Mouse (Mus musculus) MEL (cell line): Measurements from ENCODE around the gene 2010300C02Rik. TPM values are rescaled to one million over a fixed set of nuclear protein-coding genes. Genes with fewer than 3 reads are reported as not detected.

ENCODE experiments used
- DNase-seq: peaks from one replicate; pipeline ENCODE4 v3.0.0; 2011; ENCODE audit warnings: low read depth, low spot score
- H3K27ac ChIP-seq: 2 replicates; pipeline ENCODE4 v1.5.1; 2012; ENCODE audit warnings: low read depth, mild to moderate bottlenecking, control low read depth, low read length, moderate library complexity; ENCODE audit not compliant: control insufficient read depth
- H3K27me3 ChIP-seq, 2 experiments: fragments of 150-350 bp in 1 of 2; sonication (generic) in 1 of 2; 2 replicates each; pipeline ENCODE4 v1.6.1; 2012; ENCODE audit warnings: low read length in 2 of 2, mild to moderate bottlenecking in 2 of 2, improper control_type of control experiment in 1 of 2, moderate library complexity in 1 of 2; ENCODE audit not compliant: insufficient read depth in 2 of 2, control insufficient read depth in 1 of 2
- H3K36me3 ChIP-seq, 2 experiments: 2 replicates each; pipeline ENCODE4 v1.6.1; 2012 to 2014; ENCODE audit warnings: low read length in 2 of 2, improper control_type of control experiment in 1 of 2, inconsistent platforms in 1 of 2, mild to moderate bottlenecking in 1 of 2; ENCODE audit not compliant: insufficient read depth in 2 of 2, control insufficient read depth in 1 of 2
- H3K4me1 ChIP-seq, 2 experiments: fragments of 150-350 bp in 1 of 2; sonication (generic) in 1 of 2; 2 replicates each; pipeline ENCODE4 v1.6.1; 2012; ENCODE audit warnings: low read length in 2 of 2, improper control_type of control experiment in 1 of 2, mild to moderate bottlenecking in 1 of 2; ENCODE audit not compliant: insufficient read depth in 2 of 2, control insufficient read depth in 1 of 2
- H3K4me3 ChIP-seq, 2 experiments: fragments of 150-350 bp in 1 of 2; sonication (generic) in 1 of 2; 2 replicates each; pipeline ENCODE4 v1.5.1; 2012; ENCODE audit warnings: low read depth in 2 of 2, low read length in 2 of 2, mild to moderate bottlenecking in 2 of 2, moderate library complexity in 2 of 2, control low read depth in 1 of 2, improper control_type of control experiment in 1 of 2; ENCODE audit not compliant: control insufficient read depth in 1 of 2, insufficient read depth in 1 of 2
- H3K79me2 ChIP-seq: 2 replicates; pipeline ENCODE4 v1.6.1; 2012; ENCODE audit warnings: mild to moderate bottlenecking, low read length, moderate library complexity; ENCODE audit not compliant: control insufficient read depth, poor library complexity, insufficient read depth
- H3K9ac ChIP-seq: 2 replicates; pipeline ENCODE4 v1.6.1; 2012; ENCODE audit warnings: low read depth, mild to moderate bottlenecking, control low read depth, low read length, moderate library complexity; ENCODE audit not compliant: control insufficient read depth, poor library complexity, severe bottlenecking
- H3K9me3 ChIP-seq: fragments of 150-350 bp; sonication (generic); replicated peaks from 2 replicates; pipeline ENCODE4 v1.6.1; 2012; ENCODE audit warnings: mild to moderate bottlenecking, low read length, improper control_type of control experiment, moderate library complexity; ENCODE audit not compliant: insufficient read depth
- ELF1 ChIP-seq: IDR thresholded peaks from 2 replicates; pipeline ENCODE4 v1.6.1; 2014; ENCODE audit warnings: low read depth, mild to moderate bottlenecking, inconsistent platforms, low read length, improper control_type of control experiment, moderate library complexity
- GATA1 ChIP-seq: IDR thresholded peaks from 2 replicates; pipeline ENCODE4 v1.6.1; 2011; ENCODE audit warnings: low read depth, low read length, improper control_type of control experiment
- HCFC1 ChIP-seq: IDR thresholded peaks from 2 replicates; pipeline ENCODE4 v1.6.1; 2012; ENCODE audit warnings: low read depth, mild to moderate bottlenecking, inconsistent platforms, low read length, improper control_type of control experiment, moderate library complexity
- JUND ChIP-seq: IDR thresholded peaks from 2 replicates; pipeline ENCODE4 v1.6.1; 2011; ENCODE audit warnings: low read depth, mild to moderate bottlenecking, improper control_type of control experiment, low read length
- KAT2A ChIP-seq: conservative IDR thresholded peaks from 2 replicates; pipeline ENCODE4 v1.6.1; 2012; ENCODE audit warnings: low read depth, low read length, improper control_type of control experiment, inconsistent platforms
- MXI1 ChIP-seq: IDR thresholded peaks from 2 replicates; pipeline ENCODE4 v1.6.1; 2011; ENCODE audit warnings: mild to moderate bottlenecking, low read depth, low read length, improper control_type of control experiment
- MYB ChIP-seq: IDR thresholded peaks from 2 replicates; pipeline ENCODE4 v1.6.1; 2011; ENCODE audit warnings: mild to moderate bottlenecking, low read depth, low read length, improper control_type of control experiment
- POLR2AphosphoS2 ChIP-seq: IDR thresholded peaks from 2 replicates; pipeline ENCODE4 v1.6.1; 2011; ENCODE audit warnings: low read length, improper control_type of control experiment
- RAD21 ChIP-seq: IDR thresholded peaks from 2 replicates; pipeline ENCODE4 v1.6.1; 2011; ENCODE audit warnings: mild to moderate bottlenecking, low read depth, low read length, improper control_type of control experiment
- SMC3 ChIP-seq: IDR thresholded peaks from 2 replicates; pipeline ENCODE4 v1.6.1; 2011; ENCODE audit warnings: low read depth, low read length, improper control_type of control experiment
- TCF12 ChIP-seq: IDR thresholded peaks from 2 replicates; pipeline ENCODE4 v1.6.1; 2014; ENCODE audit warnings: low read depth, mild to moderate bottlenecking, inconsistent platforms, low read length, improper control_type of control experiment, moderate library complexity
- UBTF ChIP-seq: IDR thresholded peaks from 2 replicates; pipeline ENCODE4 v1.6.1; 2012; ENCODE audit warnings: low read depth, mild to moderate bottlenecking, inconsistent platforms, low read length, improper control_type of control experiment, moderate library complexity, borderline replicate concordance; ENCODE audit not compliant: insufficient read depth
- polyA plus RNA-seq, 2 experiments: library from polyadenylated mRNA; stranded (reverse) in 1 of 2; unstranded in 1 of 2; fragments of >175 nt in 1 of 2; fragments of >200 nt in 1 of 2; gene quantifications; 2 replicates each; pipeline versions ENCODE4 v1.2.1 to v1.2.4; 2012; ENCODE audit warnings: low replicate concordance in 2 of 2, low read depth in 1 of 2; ENCODE audit not compliant: insufficient read length in 2 of 2, insufficient read depth in 1 of 2, missing spikeins in 1 of 2
- total RNA-seq: library from RNA; depleted of rRNA; stranded (reverse); fragments of 300-350 nt; gene quantifications from 2 replicates; pipeline ENCODE4 v1.2.3, GENCODE M21; 2012

2010300C02Rik gene
- total and polyA plus RNA-seq, 3 experiments, result not detected

DNA sequence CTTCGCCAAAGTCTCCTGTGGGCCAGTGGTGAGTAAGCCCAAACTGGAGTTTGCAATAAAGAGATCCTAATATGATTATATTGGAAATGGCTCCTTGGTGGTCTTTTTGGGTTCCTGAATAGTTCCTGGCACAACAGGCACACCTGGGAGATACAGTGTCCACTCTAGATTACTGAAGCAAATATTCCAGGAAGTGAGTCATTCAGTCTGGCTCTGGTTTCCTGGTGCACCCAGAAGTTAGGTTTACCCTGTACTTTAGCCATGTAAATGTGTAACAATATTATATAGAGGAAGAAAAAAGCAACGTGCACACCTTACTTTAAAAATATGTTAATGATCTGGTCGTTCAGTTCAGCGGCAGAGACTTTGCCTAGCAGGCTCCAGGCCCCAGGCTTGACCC, 153.1 kb downstream of the 2010300C02Rik start:
- no peak for TF ChIP-seq ELF1
- no peak for TF ChIP-seq HCFC1
- no peak for TF ChIP-seq GATA1
- TF ChIP-seq POLR2AphosphoS2, result no peak
- TF ChIP-seq RAD21, result no peak
- TF ChIP-seq JUND, result no peak
- no peak for TF ChIP-seq MXI1
- no peak for TF ChIP-seq TCF12
- no peak for DNase-seq
- H3K4me1 ChIP-seq, result no peaks in the 10 kb centered on the region
- no peaks in the 10 kb centered on the region for H3K9me3 ChIP-seq
- peaks cover 3 to 5% of the 10 kb centered on the region in 2 experiments for H3K27me3 ChIP-seq
- H3K79me2 ChIP-seq, result no peaks in the 10 kb centered on the region
- H3K36me3 ChIP-seq, result no peaks in the 10 kb centered on the region
- no peak overlapping the region for H3K4me3 ChIP-seq
- H3K9ac ChIP-seq, result no peak overlapping the region
- no peak overlapping the region for H3K27ac ChIP-seq

GRCm38 (mm10) chr1:37566344-37566743, 153.5 kb downstream of the 2010300C02Rik start:
- no peak for DNase-seq

GRCm38 (mm10) chr1:37565396-37565795, 154.5 kb downstream of the 2010300C02Rik start:
- Histone ChIP-seq H3K4me3 (no peak overlapping the region), H3K36me3 (no peaks in the 10 kb centered on the region), H3K27ac (no peak overlapping the region), H3K9me3 (no peaks in the 10 kb centered on the region), H3K4me1 (no peaks in the 10 kb centered on the region), H3K79me2 (no peaks in the 10 kb centered on the region), H3K27me3 (peaks cover 1 to 3% of the 10 kb centered on the region in 2 experiments; a peak in 3 of 4 replicates), H3K9ac (no peak overlapping the region)
- no peak for DNase-seq
- no peak for TF ChIP-seq SMC3
- no peak for TF ChIP-seq UBTF

More at GRCm38 (mm10) chr1:37566344-37566743, 153.5 kb downstream of the 2010300C02Rik start:
- Histone ChIP-seq H3K9ac (no peak overlapping the region), H3K27me3 (peaks cover 1 to 3% of the 10 kb centered on the region in 2 experiments; a peak in 3 of 4 replicates), H3K27ac (no peak overlapping the region), H3K4me1 (no peaks in the 10 kb centered on the region), H3K9me3 (no peaks in the 10 kb centered on the region), H3K36me3 (no peaks in the 10 kb centered on the region), H3K79me2 (no peaks in the 10 kb centered on the region), H3K4me3 (no peak overlapping the region)
- no peak for TF ChIP-seq MXI1

DNA sequence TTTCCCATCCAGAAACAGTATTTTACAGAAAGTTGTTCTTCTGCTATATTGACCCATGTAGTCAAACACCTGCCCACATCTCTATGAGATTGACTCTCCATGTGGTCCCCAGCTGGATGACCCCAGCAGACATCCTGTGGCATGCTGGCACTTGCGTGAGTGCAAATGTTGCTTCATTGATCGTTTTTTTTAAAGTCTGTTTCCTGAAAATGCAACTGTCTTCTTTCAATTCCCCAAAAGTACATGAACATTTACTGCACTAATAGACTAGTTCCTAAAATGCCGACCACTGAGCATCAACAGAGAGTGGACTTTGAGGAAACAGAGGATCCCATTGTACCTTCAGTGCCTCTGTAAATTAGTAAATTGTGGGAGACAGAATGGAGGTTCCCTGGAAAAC, 157.9 kb downstream of the 2010300C02Rik start:
- no peak for DNase-seq
- no peak overlapping the region for H3K9ac ChIP-seq

More for the DNA sequence above, 157.9 kb downstream of the 2010300C02Rik start:
- H3K27me3 ChIP-seq, result no peaks in the 10 kb centered on the region; a peak in 1 of 4 replicates
- H3K4me1 ChIP-seq, result no peaks in the 10 kb centered on the region
- H3K36me3 ChIP-seq, result no peaks in the 10 kb centered on the region
- no peak overlapping the region for H3K27ac ChIP-seq
- H3K4me3 ChIP-seq, result no peak overlapping the region
- H3K9me3 ChIP-seq, result no peaks in the 10 kb centered on the region
- TF ChIP-seq MYB, result no peak
- no peak for TF ChIP-seq JUND
- no peak for TF ChIP-seq KAT2A
- H3K79me2 ChIP-seq, result no peaks in the 10 kb centered on the region
